8 mouse cellular contexts compared by ENCODE assay signal in the genomic region with DNA sequence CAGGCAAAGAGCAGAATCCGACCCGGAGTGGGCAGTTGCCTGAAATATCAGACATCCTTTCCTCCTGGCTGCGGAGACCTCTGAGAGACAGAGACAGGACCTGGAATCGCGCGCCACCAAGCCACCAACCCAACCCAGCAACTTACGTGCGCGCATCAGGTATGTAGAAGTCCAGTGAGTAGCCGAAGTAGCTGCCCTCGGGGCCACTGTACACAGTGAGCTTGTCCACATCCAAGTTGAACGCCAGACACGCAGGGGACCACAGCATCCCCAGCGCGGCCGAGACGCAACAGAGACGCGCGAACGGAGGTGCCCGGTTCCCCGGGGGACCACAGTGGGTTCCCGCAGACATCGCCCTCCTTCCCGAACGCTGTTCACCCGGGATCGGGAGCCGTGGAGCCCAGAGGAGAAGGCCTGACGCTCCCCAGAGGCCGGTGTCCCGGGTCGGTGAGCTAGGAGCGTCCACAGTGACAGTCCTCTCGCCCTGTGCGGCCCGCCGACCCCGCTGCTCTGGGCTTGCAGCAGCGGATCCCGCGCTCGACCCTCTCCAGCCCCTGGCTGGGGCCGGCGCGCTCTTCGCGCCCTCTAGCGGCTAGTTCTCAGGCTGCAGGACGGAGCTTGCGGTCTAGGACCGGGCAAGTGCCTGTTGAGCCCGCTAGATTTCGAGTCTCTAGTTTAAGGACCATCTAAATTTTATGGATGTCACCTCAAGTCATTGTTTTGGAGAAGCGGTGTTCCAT. TPM values are rescaled to one million over a fixed set of nuclear protein-coding genes. Genes with fewer than 3 reads are reported as not detected.
DNase-seq lines count a peak whose midpoint lies in the region; ATAC-seq and TF ChIP-seq lines count a peak whose summit lies in the region.

Itga8 (minus strand) TSS at position 492 of the 740 bp plus-strand sequence.

- H3K9me3 ChIP-seq in hindbrain, postnatal 0 days (ENCODE audit: low read length) = no peaks in the 10 kb centered on the region
- H3K9me3 ChIP-seq in megakaryocyte, embryonic 14.5 days = no peaks in the 10 kb centered on the region

- H3K27ac ChIP-seq in gastrocnemius, adult 2 months = peak within 1 kb of the TSS; percentile 57
- no peak within 1 kb of the TSS for H3K27ac ChIP-seq in hindbrain, postnatal 0 days

- peak within 1 kb of the TSS; percentile 87 for H3K4me3 ChIP-seq in gastrocnemius, adult 2 months
- H3K4me3 ChIP-seq in hindbrain, postnatal 0 days (ENCODE audit: low read length) = peak within 1 kb of the TSS; percentile 72
- H3K4me3 ChIP-seq in megakaryocyte, embryonic 14.5 days (replicated peaks) = peak within 1 kb of the TSS; percentile 90

- intact Hi-C loops in gastrocnemius, adult 2 months (cut with DNase I) = loop anchor here (5.0 kb wide), 3 partner anchors 86 to 299 kb away; no protein-coding TSS in a partner anchor

- ATAC-seq in hindbrain, postnatal 0 days = peak; percentile 96

- peak; percentile 78 for DNase-seq in R1 (ENCODE audit: low read depth, low spot score)
- DNase-seq in cerebellum, postnatal 36 days = peak; percentile 66 to 68
- peak; percentile 86 for DNase-seq in gastrocnemius, adult 2 months
- peak; percentile 89 for DNase-seq in hindbrain, postnatal 0 days (ENCODE audit: low spot score)
- DNase-seq in left cerebral cortex, adult 8-10 months (ENCODE audit: low spot score in 2 of 2) = peak; percentile 30 to 78
- DNase-seq in right cerebral cortex, postnatal 14 days = peak; percentile 87
- peak; percentile 66 for DNase-seq in urinary bladder, postnatal 36 days (ENCODE audit: low spot score in 2 of 2)

- peaks cover 5% of the 10 kb centered on the region; the same call in 1 of the 2 replicates for H3K27me3 ChIP-seq in hindbrain, postnatal 0 days (ENCODE audit: insufficient read depth, low read length)
- H3K27me3 ChIP-seq in megakaryocyte, embryonic 14.5 days (replicated peaks) = peaks cover 57% of the 10 kb centered on the region

- under 1% methylated on average over 56 of the region's 56 CpGs for WGBS in hindbrain, postnatal 0 days

- H3K9ac ChIP-seq in hindbrain, postnatal 0 days (replicated peaks; ENCODE audit: low read length) = peak within 1 kb of the TSS; percentile 59

- peak within 1 kb of the TSS; percentile 95 for H3K4me2 ChIP-seq in hindbrain, postnatal 0 days (ENCODE audit: low read depth, low read length)

- H3K36me3 ChIP-seq in hindbrain, postnatal 0 days (ENCODE audit: insufficient read depth, low read length) = no peaks in the 10 kb centered on the region
- H3K36me3 ChIP-seq in megakaryocyte, embryonic 14.5 days (replicated peaks; ENCODE audit: low read length) = no peaks in the 10 kb centered on the region

- peaks cover 3% of the 10 kb centered on the region; the same call in 1 of the 2 replicates for H3K4me1 ChIP-seq in hindbrain, postnatal 0 days (ENCODE audit: insufficient read depth, low read length)
- H3K4me1 ChIP-seq in megakaryocyte, embryonic 14.5 days = peaks cover 10% of the 10 kb centered on the region

- peak; percentile 98 for TF ChIP-seq CTCF in gastrocnemius, adult 2 months (IDR thresholded peaks at IDR 0.05)
- peak; percentile 84 for TF ChIP-seq CTCF in hindbrain, postnatal 0 days (IDR thresholded peaks at IDR 0.05; ENCODE audit: low read depth)

RNA-seq across cellular contexts. Expression of gene Itga8, which starts in this region (rescaled TPM):
- 1 to 10 TPM; 2.0 to 2.6 TPM for total RNA-seq in gastrocnemius, adult 2 months (2021)
- 3.6 and 5.3 TPM in 2 replicates for total RNA-seq in hindbrain, postnatal 0 days (2014; rRNA removed)
- polyA plus RNA-seq in hindbrain, postnatal 0 days (2015; fragmentation: Nextera tagmentation; extraction: Ambion mirVana) = 2.9 and 3.2 TPM in 2 replicates
- total RNA-seq in left cerebral cortex, adult 8-10 months (2022) = 1 to 10 TPM; 9.1 to 9.3 (median 9.2) TPM
- polyA plus RNA-seq in megakaryocyte, embryonic 14.5 days (2012; ENCODE audit: insufficient read depth, low replicate concordance) = not detected in 2 replicates
